Mouse (Mus musculus): ENCODE measurements at regions not wholly inside any gene's neighbourhood (a gene's known extent, or its start where the extent isn't known, plus 50 kb on each side); places are given as distances from the start of the nearest gene placed in this dataset.
"Not testable (repeated sequence)": the region's sequence is repeated elsewhere in the genome, so short reads cannot be mapped to it uniquely, and the experiment has no call there.

DNA sequence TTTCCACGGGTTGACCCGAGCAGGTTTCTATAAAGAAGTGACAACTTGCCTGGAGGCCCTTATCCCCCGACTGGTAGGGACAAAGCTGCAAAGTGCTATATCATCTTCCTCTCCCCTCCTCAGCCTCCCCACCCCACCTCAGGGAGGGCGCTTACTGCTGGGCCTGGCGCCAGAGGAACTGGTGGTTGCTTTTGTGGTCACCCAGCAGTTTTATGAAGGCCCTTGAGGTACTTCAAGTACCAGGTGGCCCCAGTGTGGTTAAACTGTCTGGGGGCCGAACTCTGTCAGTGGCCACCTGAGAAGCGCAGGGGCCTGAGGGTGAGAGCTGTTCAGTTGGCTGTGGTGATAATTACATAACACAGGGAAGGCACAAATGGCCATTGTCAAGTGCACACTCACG, 340.0 kb upstream of the 3110018I06Rik start:
- DNase-seq (ENCODE audit: low spot score in 2 of 2): no peak

- DNase-seq (ENCODE audit: low spot score in 2 of 2): no peak
Observed at GRCm38 (mm10) chr12:107151089-107151488, 337.3 kb upstream of the 3110018I06Rik start.

GRCm38 (mm10) chr12:107154668-107155067, 333.8 kb upstream of the 3110018I06Rik start:
- DNase-seq (ENCODE audit: low spot score in 2 of 2): no peak

GRCm38 (mm10) chr12:107156791-107157428, 331.5 kb upstream of the 3110018I06Rik start:
- DNase-seq (ENCODE audit: low spot score in 2 of 2): no peak

DNA sequence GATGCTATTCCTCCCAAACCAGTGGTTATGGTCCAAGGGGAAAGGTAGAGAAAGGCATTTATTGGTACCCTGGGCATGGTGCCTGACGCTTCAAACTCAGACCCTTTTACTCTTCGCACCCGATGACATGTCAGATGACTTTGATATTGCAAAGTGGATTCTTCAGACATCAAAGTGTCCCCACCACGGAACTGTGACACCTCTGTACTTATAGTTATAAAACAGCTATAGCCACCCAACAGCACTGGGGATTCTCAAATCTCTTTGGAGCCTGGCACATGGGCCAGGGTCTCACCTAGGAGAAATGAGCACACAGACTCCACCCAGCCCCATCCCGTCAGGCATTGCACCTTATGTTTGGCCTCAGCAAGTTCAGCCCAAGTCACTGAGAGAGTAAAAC, 329.3 kb upstream of the 3110018I06Rik start:
- DNase-seq (ENCODE audit: low spot score in 2 of 2): no peak

- no peak for DNase-seq (ENCODE audit: low spot score in 2 of 2)
Observed at GRCm38 (mm10) chr12:107160137-107160536, 328.3 kb upstream of the 3110018I06Rik start.

- DNase-seq (ENCODE audit: low spot score in 2 of 2): no peak
Observed at GRCm38 (mm10) chr12:107160628-107161027, 327.8 kb upstream of the 3110018I06Rik start.

GRCm38 (mm10) chr12:107170926-107171325, 317.5 kb upstream of the 3110018I06Rik start:
- no peak for DNase-seq (ENCODE audit: low spot score in 2 of 2)

- no peak for DNase-seq (ENCODE audit: low spot score in 2 of 2)
Observed at GRCm38 (mm10) chr12:107171676-107172075, 316.8 kb upstream of the 3110018I06Rik start.

GRCm38 (mm10) chr12:107178676-107179075, 309.8 kb upstream of the 3110018I06Rik start:
- no peak for DNase-seq (ENCODE audit: low spot score in 2 of 2)

GRCm38 (mm10) chr12:107180501-107180900, 307.9 kb upstream of the 3110018I06Rik start:
- no peak for DNase-seq (ENCODE audit: low spot score in 2 of 2)

GRCm38 (mm10) chr12:107181291-107181690, 307.1 kb upstream of the 3110018I06Rik start:
- DNase-seq (ENCODE audit: low spot score in 2 of 2): no peak

DNA sequence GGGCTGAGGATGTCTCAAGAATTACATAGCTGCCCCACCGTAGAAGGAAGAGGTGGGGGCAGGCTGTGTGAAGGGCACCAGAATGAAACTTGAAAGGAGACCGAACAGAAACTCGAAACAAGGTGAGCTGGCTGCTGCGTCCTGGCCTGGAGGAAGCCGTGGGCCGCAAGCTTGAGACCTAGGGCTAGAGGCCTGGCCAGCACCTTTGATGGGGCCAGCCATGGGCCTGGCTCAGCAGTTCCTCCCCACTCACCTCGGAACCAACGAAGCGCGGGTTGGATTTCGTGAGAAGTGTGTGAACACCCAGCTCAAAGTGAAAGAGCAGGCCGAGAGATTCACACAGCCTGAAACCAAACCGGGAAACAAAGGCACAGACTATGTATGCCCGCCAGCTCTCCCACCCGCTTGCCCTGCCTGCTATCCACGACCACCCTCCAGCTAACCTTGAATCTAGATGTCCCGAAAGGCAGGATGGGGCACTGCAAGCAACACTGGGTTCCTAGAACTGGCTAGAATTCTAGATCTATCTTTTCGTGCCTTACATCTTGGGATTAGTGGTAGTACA, 306.3 kb upstream of the 3110018I06Rik start:
- DNase-seq (ENCODE audit: low spot score in 2 of 2): no peak

DNA sequence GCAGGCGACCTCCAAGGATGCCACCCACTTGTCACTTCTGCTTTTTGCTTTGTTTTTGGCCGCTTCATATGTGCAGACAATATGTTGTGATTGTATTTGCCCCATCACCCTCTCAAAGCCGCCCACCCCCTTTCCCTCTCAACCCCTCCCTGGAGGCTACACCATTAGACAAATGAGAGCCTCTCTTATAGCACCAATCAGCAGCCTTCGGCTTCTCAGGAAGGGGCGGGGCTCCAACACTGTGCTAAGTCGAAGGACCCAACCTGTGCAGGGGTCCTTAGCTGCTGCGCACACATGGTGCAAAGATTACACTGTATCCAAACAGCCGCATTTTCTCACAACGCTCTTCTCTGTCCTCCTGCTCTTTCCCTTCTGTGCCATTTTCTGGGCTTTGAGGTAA, 305.1 kb upstream of the 3110018I06Rik start:
- DNase-seq (ENCODE audit: low spot score in 2 of 2): no peak

DNA sequence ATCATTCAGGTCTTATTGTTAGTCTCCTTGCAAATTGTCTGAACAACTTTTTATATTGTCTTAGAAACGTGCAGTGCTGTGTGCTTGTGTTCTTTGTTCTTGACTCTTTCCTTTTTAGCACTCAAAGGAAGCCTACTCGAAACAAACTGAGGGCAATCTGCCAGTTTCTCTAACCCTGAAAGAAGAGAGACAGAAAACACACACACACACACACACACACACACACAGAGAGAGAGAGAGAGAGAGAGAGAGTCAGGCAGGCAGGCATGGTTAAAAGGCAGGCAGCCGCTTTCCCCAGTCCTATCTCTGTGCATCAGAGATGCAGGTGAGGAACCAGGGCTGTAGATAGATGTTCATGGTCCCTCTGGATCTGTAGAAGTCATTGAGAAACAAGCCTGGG, 304.0 kb upstream of the 3110018I06Rik start:
- no peak for DNase-seq (ENCODE audit: low spot score in 2 of 2)

DNA sequence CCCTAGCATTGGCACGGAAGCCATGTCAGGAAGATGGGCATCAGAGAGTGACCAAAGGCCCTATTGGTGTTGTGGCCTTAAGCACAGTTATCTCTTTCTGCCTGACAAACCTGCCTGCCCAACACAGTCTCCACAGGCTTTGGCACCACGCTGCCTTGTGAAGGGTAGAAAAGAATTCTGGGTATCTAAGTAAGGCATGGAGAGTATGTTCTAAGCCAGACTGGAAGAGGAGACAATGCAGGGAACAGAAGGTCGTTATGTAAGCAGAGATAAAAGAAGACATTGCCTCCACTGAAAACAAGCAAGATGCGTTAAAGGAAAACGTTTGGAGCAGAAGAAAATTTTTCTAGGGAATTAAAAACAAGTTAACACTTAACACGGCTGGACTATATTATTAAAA, 302.1 kb upstream of the 3110018I06Rik start:
- no peak for DNase-seq (ENCODE audit: low spot score in 2 of 2)

DNA sequence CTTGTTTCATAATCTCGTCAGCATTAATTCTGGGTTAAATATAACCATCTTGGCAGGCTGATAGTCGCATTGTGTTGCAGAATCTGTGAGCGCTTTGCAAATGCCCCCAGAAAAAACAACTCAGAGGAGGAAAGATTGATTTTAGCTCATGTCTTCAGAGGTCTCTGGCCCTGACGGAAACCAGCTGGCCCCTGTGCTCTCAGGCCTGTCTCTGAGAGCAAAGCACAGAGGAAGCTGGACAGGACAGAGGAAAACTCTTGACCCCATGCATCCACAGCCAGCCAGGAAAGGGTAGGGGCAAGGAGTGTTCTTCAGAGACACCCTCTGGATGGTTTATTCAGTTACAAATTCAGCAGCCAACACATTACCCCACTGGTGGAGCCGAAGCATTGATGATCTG, 300.4 kb upstream of the 3110018I06Rik start:
- DNase-seq (ENCODE audit: low spot score in 2 of 2): no peak

DNA sequence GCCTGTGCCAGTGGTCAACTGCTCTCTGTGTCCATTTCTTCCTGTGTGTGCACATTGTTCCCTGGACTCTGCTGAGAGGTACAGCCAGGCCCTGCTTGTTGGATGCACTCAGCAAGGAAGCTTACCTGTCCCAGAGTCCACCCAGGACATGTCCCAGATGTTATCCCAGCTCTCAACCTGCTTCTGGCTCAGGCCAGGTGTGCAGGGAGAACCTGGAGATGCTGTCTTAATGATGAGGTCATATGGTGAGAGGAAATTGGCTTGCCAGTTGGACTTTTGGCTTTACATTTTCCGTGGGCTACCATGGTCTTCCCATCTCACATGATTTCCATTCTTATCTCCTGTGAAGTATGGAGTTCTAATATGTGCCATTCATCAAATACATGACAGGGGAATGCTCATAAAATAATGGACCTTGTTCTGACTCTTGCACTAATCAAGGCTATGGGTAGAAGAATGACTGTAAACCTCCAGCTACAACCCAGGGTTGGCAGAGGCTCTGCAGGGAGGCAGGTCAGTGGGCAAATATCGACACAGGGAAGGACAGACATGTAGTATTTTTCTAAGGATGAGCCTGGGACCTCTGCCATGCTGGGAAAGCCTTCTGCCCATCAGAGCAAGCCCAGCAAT, 289.9 kb upstream of the 3110018I06Rik start:
- DNase-seq (ENCODE audit: low spot score in 2 of 2): no peak

DNA sequence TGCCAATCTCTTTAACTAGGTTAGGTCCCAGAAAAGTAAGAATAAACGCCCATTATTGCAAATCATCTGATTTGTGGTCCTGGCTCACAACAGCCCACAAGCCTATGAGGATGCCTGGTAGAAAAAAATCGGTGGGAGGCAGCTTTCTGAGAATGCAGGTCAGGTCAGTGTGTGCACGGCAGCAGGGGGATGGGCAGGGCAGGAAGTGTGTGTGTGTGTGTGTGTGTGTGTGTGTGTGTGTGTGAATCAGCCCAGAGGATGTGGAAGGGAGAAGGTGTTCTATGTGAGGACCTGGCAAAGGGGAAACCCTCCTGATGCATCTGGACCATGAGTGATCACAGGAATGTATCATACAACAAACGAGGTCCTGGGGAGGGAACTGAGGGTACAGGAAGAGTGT, 287.5 kb upstream of the 3110018I06Rik start:
- no peak for DNase-seq (ENCODE audit: low spot score in 2 of 2)

DNA sequence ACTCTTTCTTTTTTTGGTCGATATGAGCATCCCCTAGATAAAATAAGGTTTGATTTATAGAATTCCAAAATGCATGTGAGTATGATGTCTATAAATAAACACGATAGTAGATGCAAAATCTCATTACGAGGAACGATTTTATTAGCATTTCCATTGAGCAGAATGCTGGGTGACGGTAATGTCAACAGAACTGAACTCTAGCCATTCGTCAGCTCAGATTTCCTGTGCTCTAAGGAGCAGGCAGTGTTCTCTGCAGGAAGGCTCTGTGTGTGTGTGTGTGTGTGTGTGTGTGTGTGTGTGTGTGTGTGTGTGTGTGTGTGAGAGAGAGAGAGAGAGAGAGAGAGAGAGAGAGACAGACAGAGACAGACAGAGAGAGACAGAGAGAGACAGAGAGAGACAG, 279.6 kb upstream of the 3110018I06Rik start:
- DNase-seq (ENCODE audit: low spot score in 2 of 2): not testable (repeated sequence)

GRCm38 (mm10) chr12:107212826-107213225, 275.6 kb upstream of the 3110018I06Rik start:
- no peak for DNase-seq (ENCODE audit: low spot score in 2 of 2)

DNA sequence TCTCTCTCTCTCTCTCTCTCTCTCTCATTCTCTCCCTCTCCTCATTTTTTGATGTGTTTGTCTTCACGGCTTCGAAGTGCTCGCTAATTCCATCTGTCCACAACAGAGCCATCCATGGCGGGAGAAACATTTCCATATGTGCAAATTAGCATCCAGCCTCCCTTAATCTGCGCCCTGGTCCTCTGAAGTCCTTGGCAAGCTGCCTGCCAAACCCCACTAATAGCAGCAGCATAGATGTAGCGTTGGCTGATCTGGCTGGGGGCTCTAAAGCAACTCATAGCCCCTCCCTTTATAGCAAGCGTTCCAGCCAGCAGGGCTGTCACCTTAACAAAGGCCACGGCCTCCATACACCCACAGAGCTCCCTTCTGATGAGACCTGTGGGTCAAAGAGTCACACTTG, 272.3 kb upstream of the 3110018I06Rik start:
- DNase-seq (ENCODE audit: low spot score in 2 of 2): no peak

DNA sequence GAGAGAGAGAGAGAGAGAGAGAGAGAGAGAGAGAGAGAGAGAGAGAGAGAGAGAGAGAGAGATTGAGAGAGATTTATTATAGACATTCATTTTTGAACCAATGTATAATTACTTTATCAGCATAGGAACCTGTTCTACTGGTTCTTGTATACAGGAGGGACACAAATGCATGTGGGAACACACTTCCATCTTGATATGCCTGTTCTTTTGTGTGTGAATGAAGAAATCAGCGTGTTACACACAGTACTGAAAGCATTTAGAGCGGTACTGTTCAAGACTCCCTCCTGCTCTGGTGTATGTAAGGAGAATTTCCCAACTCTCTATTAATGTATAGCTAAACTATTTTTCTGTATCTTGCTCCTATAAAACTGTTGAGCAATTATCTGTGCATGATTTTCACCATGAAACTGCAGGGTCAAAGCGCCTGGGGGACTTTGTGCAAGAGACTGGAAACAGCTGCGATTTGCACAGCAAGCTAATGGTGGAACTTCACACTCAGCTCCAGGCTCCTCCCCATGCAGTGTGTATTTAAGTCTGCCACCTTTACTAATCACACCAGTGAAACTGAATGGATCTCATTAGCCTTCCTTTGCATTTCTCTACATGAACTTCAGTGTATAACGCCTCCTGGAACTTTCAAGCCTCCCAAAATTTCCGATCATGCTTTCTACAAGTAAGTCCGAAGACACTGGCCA, 267.0 kb upstream of the 3110018I06Rik start:
- no peak for DNase-seq (ENCODE audit: low spot score in 2 of 2)

Measured in frontal cortex, postnatal 10 days (tissue).